Mouse (Mus musculus): ENCODE data around the gene Cd79b. TPM values are rescaled to one million over a fixed set of nuclear protein-coding genes. Genes with fewer than 3 reads are reported as not detected.

The Cd79b gene
- polyA plus RNA-seq, 1 experiment from 2014 or later = 3.7 TPM

- ATAC-seq (ENCODE audit: insufficient read depth, low FRiP score, low read depth) = no peak
- no peak overlapping the region for H3K9ac ChIP-seq
- no peak overlapping the region for H3K4me3 ChIP-seq (replicated peaks)
- H3K9me3 ChIP-seq = no peaks in the 10 kb centered on the region
- no peak overlapping the region for H3K4me2 ChIP-seq
- H3K27me3 ChIP-seq (replicated peaks) = no peaks in the 10 kb centered on the region
- H3K27ac ChIP-seq = no peak overlapping the region
- no peaks in the 10 kb centered on the region for H3K4me1 ChIP-seq
- no peaks in the 10 kb centered on the region for H3K36me3 ChIP-seq
- 53% methylated on average over 11 of the region's 11 CpGs for WGBS
Observed at GRCm38 (mm10) chr11:106286987-106287386, 27.6 kb downstream of the Cd79b start.

- no peak overlapping the region for H3K27ac ChIP-seq
- no peak overlapping the region for H3K4me3 ChIP-seq (replicated peaks)
- WGBS = 82% methylated on average over 7 of the region's 7 CpGs
- no peaks in the 10 kb centered on the region for H3K27me3 ChIP-seq (replicated peaks)
- H3K4me1 ChIP-seq = no peaks in the 10 kb centered on the region
- no peaks in the 10 kb centered on the region for H3K36me3 ChIP-seq
- ATAC-seq (ENCODE audit: insufficient read depth, low FRiP score, low read depth) = no peak
- no peaks in the 10 kb centered on the region for H3K9me3 ChIP-seq
- H3K4me2 ChIP-seq = no peak overlapping the region
- no peak overlapping the region for H3K9ac ChIP-seq
Observed at GRCm38 (mm10) chr11:106286206-106286605, 28.4 kb downstream of the Cd79b start.

- no peak overlapping the region for H3K27ac ChIP-seq
- H3K9ac ChIP-seq = no peak overlapping the region
- no peak overlapping the region for H3K4me3 ChIP-seq (replicated peaks)
- H3K4me2 ChIP-seq = no peak overlapping the region
- no peaks in the 10 kb centered on the region for H3K27me3 ChIP-seq (replicated peaks)
- no peaks in the 10 kb centered on the region for H3K4me1 ChIP-seq
- ATAC-seq (ENCODE audit: insufficient read depth, low FRiP score, low read depth) = no peak
- WGBS = 69% methylated on average over 8 of the region's 8 CpGs
- H3K9me3 ChIP-seq = no peaks in the 10 kb centered on the region
- no peaks in the 10 kb centered on the region for H3K36me3 ChIP-seq
Observed at GRCm38 (mm10) chr11:106284126-106284525, 30.4 kb downstream of the Cd79b start.

GRCm38 (mm10) chr11:106283371-106283770, 31.2 kb downstream of the Cd79b start:
- ATAC-seq (ENCODE audit: insufficient read depth, low FRiP score, low read depth) = no peak
- 81% methylated on average over 4 of the region's 4 CpGs for WGBS
- H3K27me3 ChIP-seq (replicated peaks) = no peaks in the 10 kb centered on the region
- no peak overlapping the region for H3K9ac ChIP-seq
- no peaks in the 10 kb centered on the region for H3K9me3 ChIP-seq
- H3K4me1 ChIP-seq = no peaks in the 10 kb centered on the region
- no peak overlapping the region for H3K4me2 ChIP-seq
- no peak overlapping the region for H3K4me3 ChIP-seq (replicated peaks)
- no peak overlapping the region for H3K27ac ChIP-seq
- no peaks in the 10 kb centered on the region for H3K36me3 ChIP-seq

GRCm38 (mm10) chr11:106282452-106282851, 32.1 kb downstream of the Cd79b start:
- Histone ChIP-seq H3K4me2 (no peak overlapping the region), H3K4me1 (no peaks in the 10 kb centered on the region), H3K27ac (no peak overlapping the region), H3K9me3 (no peaks in the 10 kb centered on the region), H3K9ac (no peak overlapping the region), H3K4me3 (replicated peaks) (no peak overlapping the region), H3K36me3 (no peaks in the 10 kb centered on the region), H3K27me3 (replicated peaks) (no peaks in the 10 kb centered on the region)
- no peak for ATAC-seq (ENCODE audit: insufficient read depth, low FRiP score, low read depth)
- 74% methylated on average over 6 of the region's 6 CpGs for WGBS

- H3K27me3 ChIP-seq (replicated peaks) = no peaks in the 10 kb centered on the region
- H3K9ac ChIP-seq = 0 out of 2 replicates have a peak within 1 kb of the TSS, but pooled peaks have one; percentile 29
- H3K4me3 ChIP-seq (replicated peaks) = peak within 1 kb of the TSS; percentile 21; the same call in 1 of the 2 replicates
- ATAC-seq (ENCODE audit: insufficient read depth, low FRiP score, low read depth) = peak; percentile 36; the same call in 1 of the 2 replicates
- peaks cover 24% of the 10 kb centered on the region for H3K4me1 ChIP-seq
- no peaks in the 10 kb centered on the region for H3K9me3 ChIP-seq
- peak within 1 kb of the TSS; percentile 54 for H3K4me2 ChIP-seq
- 4% methylated on average over 25 of the region's 25 CpGs for WGBS
- H3K27ac ChIP-seq = peak within 1 kb of the TSS; percentile 94
- H3K36me3 ChIP-seq = no peaks in the 10 kb centered on the region
Observed at GRCm38 (mm10) chr11:106276454-106276853, 38.1 kb downstream of the Cd79b start, which contains the start of gene Tcam1. Tcam1 (plus strand) TSS chr11:106276672.

- 41% methylated on average over 7 of the region's 7 CpGs for WGBS
- Histone ChIP-seq H3K9me3 (no peaks in the 10 kb centered on the region), H3K27me3 (replicated peaks) (no peaks in the 10 kb centered on the region), H3K27ac (peak overlapping the region; percentile 94), H3K4me3 (replicated peaks) (no peak overlapping the region), H3K4me1 (peaks cover 37% of the 10 kb centered on the region), H3K36me3 (0 out of 2 replicates have a peak, but pooled peaks cover 4% of the 10 kb centered on the region), H3K4me2 (0 out of 2 replicates have a peak overlapping the region, but pooled peaks have one; percentile 12), H3K9ac (no peak overlapping the region)
- ATAC-seq (ENCODE audit: insufficient read depth, low FRiP score, low read depth) = no peak
Observed at GRCm38 (mm10) chr11:106274971-106275411, 39.6 kb downstream of the Cd79b start.

GRCm38 (mm10) chr11:106274374-106274773, 40.2 kb downstream of the Cd79b start:
- no peak for ATAC-seq (ENCODE audit: insufficient read depth, low FRiP score, low read depth)
- H3K27me3 ChIP-seq (replicated peaks) = no peaks in the 10 kb centered on the region
- 0 out of 2 replicates have a peak, but pooled peaks cover 4% of the 10 kb centered on the region for H3K36me3 ChIP-seq
- H3K4me2 ChIP-seq = no peak overlapping the region
- no peaks in the 10 kb centered on the region for H3K9me3 ChIP-seq
- H3K4me1 ChIP-seq = peaks cover 40% of the 10 kb centered on the region
- 69% methylated on average over 1 of the region's 1 CpGs for WGBS
- H3K27ac ChIP-seq = peak overlapping the region; percentile 94
- H3K9ac ChIP-seq = no peak overlapping the region
- H3K4me3 ChIP-seq (replicated peaks) = no peak overlapping the region

GRCm38 (mm10) chr11:106273811-106274210, 40.8 kb downstream of the Cd79b start:
- H3K4me2 ChIP-seq = peak overlapping the region; percentile 78
- H3K9me3 ChIP-seq = no peaks in the 10 kb centered on the region
- WGBS = 96% methylated on average over 6 of the region's 6 CpGs
- H3K4me1 ChIP-seq = peaks cover 46% of the 10 kb centered on the region
- peak overlapping the region; percentile 83 for H3K4me3 ChIP-seq (replicated peaks)
- no peaks in the 10 kb centered on the region for H3K27me3 ChIP-seq (replicated peaks)
- H3K9ac ChIP-seq = no peak overlapping the region
- 0 out of 2 replicates have a peak, but pooled peaks cover 4% of the 10 kb centered on the region for H3K36me3 ChIP-seq
- H3K27ac ChIP-seq = peak overlapping the region; percentile 94
- ATAC-seq (ENCODE audit: insufficient read depth, low FRiP score, low read depth) = no peak

GRCm38 (mm10) chr11:106273311-106273684, 41.3 kb downstream of the Cd79b start:
- WGBS = 9% methylated on average over 16 of the region's 16 CpGs
- Histone ChIP-seq H3K36me3 (0 out of 2 replicates have a peak, but pooled peaks cover 4% of the 10 kb centered on the region), H3K9ac (peak overlapping the region; percentile 34; the same call in 1 of the 2 replicates), H3K4me3 (replicated peaks) (peak overlapping the region; percentile 83), H3K27ac (peak overlapping the region; percentile 94), H3K27me3 (replicated peaks) (no peaks in the 10 kb centered on the region), H3K9me3 (no peaks in the 10 kb centered on the region), H3K4me1 (peaks cover 51% of the 10 kb centered on the region), H3K4me2 (peak overlapping the region; percentile 78)
- ATAC-seq (ENCODE audit: insufficient read depth, low FRiP score, low read depth) = 0 out of 2 replicates have a peak, but pooled peaks have one; percentile 1

- H3K36me3 ChIP-seq = 0 out of 2 replicates have a peak, but pooled peaks cover 4% of the 10 kb centered on the region
- H3K27me3 ChIP-seq (replicated peaks) = no peaks in the 10 kb centered on the region
- H3K4me1 ChIP-seq = peaks cover 56% of the 10 kb centered on the region
Observed at GRCm38 (mm10) chr11:106272644-106273310, 41.8 kb downstream of the Cd79b start, which contains the start of gene Smarcd2. Smarcd2 (minus strand) TSS chr11:106272972.

More at GRCm38 (mm10) chr11:106272644-106273310, 41.8 kb downstream of the Cd79b start, which contains the start of gene Smarcd2:
- Histone ChIP-seq H3K27ac (peak within 1 kb of the TSS; percentile 94), H3K4me2 (peak within 1 kb of the TSS; percentile 86), H3K9me3 (no peaks in the 10 kb centered on the region), H3K4me3 (replicated peaks) (peak within 1 kb of the TSS; percentile 83), H3K9ac (peak within 1 kb of the TSS; percentile 100)
- under 1% methylated on average over 59 of the region's 72 CpGs for WGBS
- peak; percentile 92 for ATAC-seq (ENCODE audit: insufficient read depth, low FRiP score, low read depth)
